Mouse (Mus musculus) gastrocnemius, postnatal 36 days (tissue): Measurements from ENCODE around the gene Aadac. TPM values are rescaled to one million over a fixed set of nuclear protein-coding genes. Genes with fewer than 3 reads are reported as not detected.

Experiments
- DNase-seq, 2 experiments: peaks; one replicate each; pipeline ENCODE4 v3.0.0; 2022
- intact Hi-C: fragments of 180-260 bp; cut with DNase I; formaldehyde crosslinking; loops from one replicate; pipeline ENCODE4 v1.15.1; 2025
- long read RNA-seq, 2 experiments: library from polyadenylated mRNA; stranded (forward); transcript quantifications; one replicate each; pipeline ENCODE4 v2.0.0; 2021
- total RNA-seq, 2 experiments: library from RNA; stranded (reverse); gene quantifications; 2 replicates each; pipeline ENCODE4 v1.2.3; 2021

The Aadac gene
- total RNA-seq = not detected
- long read RNA-seq, experiment 1 = 0 reads
- long read RNA-seq, experiment 2 = 0 reads

DNA sequence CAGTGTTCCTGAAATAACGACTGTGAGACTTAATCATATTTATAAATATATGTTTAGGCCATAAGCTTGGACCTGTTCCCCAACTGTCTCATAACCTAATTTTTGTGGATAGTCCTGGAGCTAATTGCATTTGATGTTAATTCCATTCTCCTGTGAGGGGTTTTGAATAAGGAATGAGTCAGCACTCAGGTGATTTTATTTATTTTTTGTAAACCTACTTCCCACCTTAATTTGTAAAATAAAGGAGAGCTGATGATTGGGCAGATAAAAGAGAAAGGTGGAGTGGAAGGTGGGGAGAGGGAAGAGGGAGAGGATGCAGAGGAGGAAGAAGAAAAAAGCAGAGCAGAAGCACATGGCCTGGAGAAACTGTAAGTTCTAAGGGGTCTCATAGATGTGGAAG, at the start of gene Aadac:
Gene Aadac (plus strand): TSS at position 301 of the 400 bp plus-strand sequence.
- DNase-seq = no peak
- intact Hi-C loops = no loop called here

DNA sequence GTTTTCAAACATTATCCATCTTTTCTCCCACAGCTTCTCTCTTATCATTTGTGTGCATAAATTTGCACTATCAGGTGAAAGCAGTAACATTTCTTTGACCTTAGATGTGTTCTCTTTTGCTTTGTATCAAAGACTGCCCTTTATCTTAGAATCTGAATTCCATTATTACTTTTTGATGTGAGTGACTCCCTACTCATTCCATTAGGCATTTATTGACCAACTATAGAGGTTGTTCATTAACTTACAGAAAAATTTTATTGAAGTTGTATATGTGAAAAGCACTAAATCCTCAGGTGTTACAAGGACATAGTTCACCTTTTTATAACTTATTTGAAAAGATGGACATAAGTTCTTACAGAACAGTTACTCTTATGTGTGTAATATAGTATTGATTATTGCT, 21.9 kb upstream of the Aadac start:
- DNase-seq = no peak
- intact Hi-C loops = no loop called here

DNA sequence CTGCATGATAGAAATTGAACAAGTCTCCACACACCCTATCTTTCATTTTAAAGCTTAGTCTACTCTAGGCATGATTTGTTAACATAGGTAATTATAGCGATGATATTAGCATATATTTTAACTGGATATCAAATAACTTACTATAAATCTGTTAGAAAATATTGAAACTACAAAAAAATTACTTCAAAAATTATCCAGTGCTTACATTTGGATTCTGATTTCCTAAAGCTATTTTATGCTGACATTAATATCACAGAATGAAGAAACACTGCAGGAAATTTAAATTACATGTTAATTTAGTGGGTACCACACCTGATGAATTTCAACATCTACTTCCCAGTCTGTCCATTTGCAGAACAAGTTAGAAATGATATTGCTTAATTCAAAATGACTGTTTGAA, 19.1 kb upstream of the Aadac start, which contains the start of gene Aadacl2:
Gene Aadacl2 (plus strand): TSS at position 301 of the 400 bp plus-strand sequence.
- intact Hi-C loops = no loop called here
- no peak for DNase-seq

DNA sequence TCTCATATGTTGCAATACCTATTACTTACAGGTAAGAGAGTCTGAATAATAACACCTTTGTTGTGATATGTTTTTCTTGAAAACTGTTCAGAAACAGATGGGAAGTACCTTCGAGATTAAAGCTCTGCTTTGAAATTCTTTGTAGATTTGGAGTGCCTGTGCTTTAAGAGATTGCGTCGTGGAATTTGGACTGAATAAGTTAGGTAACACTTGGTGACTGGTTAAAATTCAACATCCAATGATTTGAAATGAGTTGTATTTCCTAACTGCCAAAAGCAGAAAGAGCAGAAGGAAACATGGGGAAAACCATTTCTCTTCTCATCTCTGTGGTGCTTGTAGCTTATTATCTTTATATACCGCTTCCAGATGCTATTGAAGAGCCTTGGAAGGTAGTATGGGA, 6.0 kb downstream of the Aadac start:
- no peak for DNase-seq
- intact Hi-C loops = no loop called here

DNA sequence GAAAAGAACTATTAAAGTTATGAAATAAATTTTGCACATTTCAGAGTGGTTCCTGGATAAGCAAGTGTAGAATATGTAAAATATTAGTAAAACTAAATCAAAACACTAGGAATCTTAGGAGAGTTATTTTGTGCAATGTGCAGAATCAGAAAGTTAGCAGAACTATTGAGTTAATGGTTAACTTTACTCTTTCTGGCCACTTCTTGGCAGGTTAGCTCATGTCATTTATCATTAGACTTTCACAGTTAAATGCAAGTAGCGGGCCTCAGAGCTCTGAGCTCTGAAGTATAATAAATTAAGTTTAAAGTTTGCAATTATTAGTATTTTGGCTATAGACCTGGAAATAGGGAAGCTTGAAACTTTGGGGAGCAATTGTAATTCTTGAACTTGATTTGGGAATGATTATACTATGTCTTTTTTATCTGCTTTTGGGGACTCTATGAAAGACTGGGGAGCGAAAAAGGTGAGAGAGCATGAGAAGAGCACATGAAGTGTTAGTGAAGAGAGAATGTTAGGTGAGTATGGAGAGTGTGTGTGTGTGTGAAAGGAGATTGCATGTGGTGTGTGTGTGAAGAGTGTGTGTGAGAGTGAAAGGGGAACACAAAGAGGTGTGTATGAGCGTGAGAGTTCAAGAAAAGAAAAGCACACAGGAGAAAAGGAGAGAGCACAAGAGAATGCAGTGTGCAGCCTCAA, 20.9 kb downstream of the Aadac start:
- no peak for DNase-seq
- intact Hi-C loops = no loop called here

DNA sequence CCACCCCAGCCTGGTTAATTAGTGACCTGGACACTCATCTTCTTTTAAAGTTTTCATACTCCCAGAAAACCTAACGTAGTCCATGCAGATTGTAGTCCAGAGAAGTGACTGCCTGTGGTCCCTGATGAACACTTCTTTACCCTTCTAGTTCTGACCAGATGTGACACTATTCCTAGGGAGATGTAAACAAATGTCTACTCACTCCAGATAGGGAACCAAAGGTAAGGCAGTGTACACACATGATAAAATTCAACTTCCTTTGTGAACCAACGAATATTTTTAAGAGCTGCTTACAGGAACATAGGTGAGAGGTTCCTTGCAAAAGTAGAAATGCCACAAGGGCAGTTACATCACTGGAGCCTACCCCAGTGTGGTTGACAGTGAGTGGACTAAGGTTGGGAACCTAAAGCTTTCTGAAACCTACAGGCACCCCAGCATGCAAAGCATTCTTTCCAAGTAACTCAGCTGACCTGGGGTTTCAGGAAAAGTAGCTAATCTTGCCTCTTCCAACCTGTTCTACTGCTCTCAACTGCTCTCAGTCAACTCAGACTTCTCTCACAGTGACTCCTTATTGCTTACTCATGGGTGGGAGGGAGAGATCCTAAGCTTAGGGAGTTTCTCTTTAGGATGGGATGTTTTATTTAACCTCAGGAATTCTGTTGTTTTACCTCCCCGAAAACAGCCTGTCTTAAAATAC, 27.9 kb downstream of the Aadac start:
- intact Hi-C loops = no loop called here
- DNase-seq = no peak

DNA sequence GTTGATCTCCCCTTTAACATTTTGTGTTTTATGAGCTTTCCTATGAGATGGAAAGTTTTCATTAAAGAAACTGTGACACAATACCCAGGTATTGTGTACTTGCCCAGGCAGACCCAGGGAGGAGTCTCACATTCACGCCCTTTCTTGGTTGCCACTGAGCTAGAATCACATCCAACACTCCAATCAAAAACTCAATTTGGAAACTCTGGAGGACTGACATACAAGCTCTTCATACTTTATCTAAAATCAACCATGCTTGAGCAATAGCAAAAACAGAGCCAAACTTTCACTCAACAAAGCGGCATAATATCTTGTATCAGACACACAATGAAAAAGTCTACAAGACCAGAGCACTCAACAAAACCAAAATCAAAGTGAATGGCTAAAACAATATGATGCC, 28.4 kb downstream of the Aadac start:
- DNase-seq = no peak
- intact Hi-C loops = no loop called here

DNA sequence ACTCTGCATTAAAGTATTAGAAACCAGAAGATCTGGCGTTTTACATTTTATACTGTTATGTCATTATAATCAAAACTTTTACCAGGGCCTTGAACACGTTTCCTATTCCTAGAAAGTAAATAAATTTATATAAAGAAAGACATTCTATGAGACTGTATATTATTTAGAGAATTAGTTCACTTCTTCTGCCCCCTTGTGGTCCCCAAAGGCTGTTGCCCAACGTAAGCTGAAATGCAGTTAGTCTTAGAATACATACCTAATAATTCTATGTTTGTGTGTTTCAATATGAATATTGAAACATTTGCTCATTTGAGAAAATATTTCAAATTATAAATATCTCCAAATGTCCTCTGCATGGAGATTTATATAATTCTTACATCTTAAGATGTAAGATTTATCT, 30.9 kb downstream of the Aadac start:
- intact Hi-C loops = no loop called here
- no peak for DNase-seq

DNA sequence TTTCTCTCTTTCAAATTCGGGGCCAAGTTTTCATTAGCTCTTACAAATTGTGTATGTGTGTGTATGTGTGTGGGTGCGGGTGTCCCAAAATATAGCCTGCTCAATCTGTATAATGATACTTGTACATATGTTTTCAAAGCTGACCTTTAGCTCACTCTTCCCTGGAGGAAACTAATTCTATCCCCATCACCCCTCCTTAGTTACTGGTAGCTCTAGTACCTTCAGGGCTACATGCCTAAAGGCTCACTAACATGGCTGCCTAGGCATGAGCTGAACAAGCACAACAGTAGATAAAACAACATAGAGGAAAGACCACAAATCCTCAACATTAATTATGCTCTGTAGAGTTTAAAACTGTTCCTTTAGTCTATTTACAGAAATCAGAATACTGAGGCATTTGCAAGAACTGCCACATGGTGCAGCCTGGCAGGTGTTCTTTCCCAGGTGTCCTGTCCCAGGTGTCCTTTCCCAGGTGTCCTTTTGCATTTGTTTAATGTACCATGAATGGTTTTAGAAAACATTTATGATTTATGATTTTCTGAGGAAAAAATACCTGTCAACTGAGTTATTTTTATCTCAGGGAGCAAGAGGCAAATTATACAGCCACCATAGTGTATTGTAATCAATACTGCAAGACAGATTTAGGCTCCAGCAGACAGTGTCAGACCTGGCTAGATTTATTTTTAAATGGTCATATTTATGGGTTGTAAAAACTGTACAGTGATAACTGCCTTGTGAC, 31.7 kb downstream of the Aadac start:
- DNase-seq = no peak
- intact Hi-C loops = no loop called here

DNA sequence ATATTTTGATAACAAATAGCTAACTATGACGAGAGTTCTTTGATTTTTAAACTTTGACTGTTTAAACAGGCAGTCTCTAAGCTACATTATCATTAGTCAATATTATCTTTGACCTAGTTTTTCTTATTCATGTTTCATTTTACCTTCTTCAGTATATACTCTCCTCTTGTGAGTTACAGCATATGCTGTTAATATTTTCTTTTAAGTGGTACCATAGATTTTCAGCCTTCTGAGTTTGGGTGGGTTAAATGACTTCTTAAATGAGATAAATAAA, 32.2 kb downstream of the Aadac start:
- intact Hi-C loops = no loop called here
- DNase-seq = no peak

DNA sequence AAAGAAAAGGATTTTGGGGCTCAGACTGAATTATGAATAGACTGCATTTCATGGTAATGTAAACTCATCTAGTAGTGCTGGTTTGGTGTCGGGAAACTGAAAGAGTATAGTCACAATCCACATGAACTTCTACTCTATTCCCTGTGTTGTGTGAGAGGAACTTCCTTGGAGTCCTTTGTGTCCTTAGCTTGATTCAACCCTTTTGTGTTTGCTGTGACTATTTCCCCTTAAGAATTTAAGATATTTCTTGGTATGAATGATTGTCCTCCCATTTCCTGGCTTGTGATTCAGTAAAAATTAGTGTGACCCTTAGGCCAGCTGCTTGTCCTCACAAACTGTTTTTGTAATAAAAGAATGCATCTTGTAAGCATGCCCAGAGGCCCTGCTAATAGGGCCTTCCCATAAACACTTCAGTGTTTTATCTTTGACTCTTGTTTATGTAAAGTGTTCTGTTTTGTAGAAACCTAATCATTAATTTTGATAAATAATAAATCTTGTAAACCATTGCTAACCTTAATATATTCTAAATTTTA, 53.4 kb downstream of the Aadac start:
- no peak for DNase-seq
- intact Hi-C loops = no loop called here

DNA sequence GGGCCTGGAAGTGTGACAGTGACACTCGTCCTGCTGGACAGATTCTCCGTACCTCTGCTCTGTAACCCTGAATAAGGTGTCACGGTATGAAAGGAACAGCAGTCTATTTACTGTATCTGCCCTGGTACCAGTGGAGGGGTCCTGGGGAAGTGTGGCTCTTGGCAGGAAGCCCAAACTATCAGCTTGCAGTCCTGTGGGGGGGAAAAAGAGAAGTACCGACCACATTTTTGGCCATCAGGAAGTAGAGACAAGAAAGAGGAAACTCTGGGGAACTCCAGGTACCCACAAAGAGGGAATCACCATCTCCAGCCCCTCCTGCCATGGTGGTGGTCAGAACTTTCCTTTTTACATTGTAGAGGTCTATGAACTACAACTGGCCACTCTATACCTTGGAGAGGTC, 55.1 kb downstream of the Aadac start:
- intact Hi-C loops = no loop called here
- no peak for DNase-seq

DNA sequence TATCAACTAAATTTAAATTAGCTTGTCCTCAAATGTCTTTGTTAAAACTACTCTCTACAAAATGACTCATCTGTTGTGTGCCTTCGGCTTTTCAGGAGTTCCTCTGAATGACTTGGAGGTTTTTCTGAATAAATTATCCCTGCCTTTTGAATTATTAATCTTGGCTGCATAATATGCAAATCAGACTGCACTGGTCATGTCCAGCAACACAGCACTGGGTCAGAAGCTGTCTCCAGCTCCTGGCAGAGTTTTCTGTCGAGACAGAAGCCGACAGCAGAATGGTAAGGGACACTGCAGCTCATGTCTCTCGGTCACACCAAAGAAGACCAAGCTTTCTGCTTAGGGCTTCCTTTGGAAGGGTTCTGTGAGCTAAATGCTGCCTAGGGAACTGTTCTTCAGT, 56.1 kb downstream of the Aadac start, which contains the start of gene Sucnr1:
Gene Sucnr1 (plus strand): TSS at position 222 of the 400 bp plus-strand sequence.
- intact Hi-C loops = no loop called here
- no peak for DNase-seq

DNA sequence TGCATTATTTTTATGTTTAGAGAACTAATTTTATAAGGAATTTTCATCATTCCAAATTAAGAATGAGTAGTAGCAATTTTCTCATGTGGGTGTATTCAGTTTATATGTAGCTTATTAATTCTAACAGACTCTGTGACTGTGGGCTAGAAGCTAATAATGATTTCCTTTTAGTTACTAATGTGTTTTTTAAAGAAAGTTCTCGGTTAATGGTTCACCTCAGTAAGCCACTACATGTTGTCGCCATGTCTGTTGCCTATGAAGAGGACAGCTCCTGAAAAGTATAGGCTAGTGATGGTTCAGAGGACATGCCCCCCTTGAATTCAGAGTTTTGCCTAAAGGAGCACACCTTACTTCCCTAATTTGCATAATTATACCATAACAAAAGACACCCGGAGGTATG, 57.2 kb downstream of the Aadac start:
- intact Hi-C loops = no loop called here
- no peak for DNase-seq

DNA sequence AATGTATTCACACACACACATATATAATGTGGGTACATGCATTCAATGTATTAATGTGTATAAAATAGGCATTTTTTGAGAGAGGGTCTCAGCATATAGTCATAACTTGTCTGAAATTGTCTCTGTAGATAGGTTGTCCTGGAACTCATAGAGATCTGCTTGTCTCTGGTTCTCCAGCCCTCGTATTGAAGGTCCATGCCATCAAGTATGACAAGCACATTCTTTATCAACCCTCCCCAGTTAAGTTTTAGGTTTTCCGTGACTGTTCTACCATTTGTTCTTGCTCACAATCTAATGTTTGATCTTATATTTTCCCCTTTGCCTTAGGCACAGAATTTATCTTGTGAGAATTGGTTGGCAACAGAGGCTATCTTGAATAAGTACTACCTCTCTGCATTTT, 60.2 kb downstream of the Aadac start:
- DNase-seq = no peak

More for the DNA sequence above, 60.2 kb downstream of the Aadac start:
- intact Hi-C loops = no loop called here

Other genes with a start within 250 kb of the Aadac start
- not detected for gene Gm8298, start 164.7 kb upstream of the Aadac start, total RNA-seq
- not detected for gene C130079G13Rik, start 100.5 kb upstream of the Aadac start, total RNA-seq
- not detected for gene Aadacl2, start 19.0 kb upstream of the Aadac start, total RNA-seq
- not detected for gene Sucnr1, start 56.2 kb downstream of the Aadac start, total RNA-seq